Mouse (Mus musculus) heart, postnatal 25 days (tissue): ENCODE results near the gene Samd13. TPM values are rescaled to one million over a fixed set of nuclear protein-coding genes. Genes with fewer than 3 reads are reported as not detected.

ENCODE experiments used
- DNase-seq: peaks from one replicate; pipeline ENCODE4 v3.0.0; 2022; ENCODE audit warnings: low spot score
- intact Hi-C: fragments of 180-260 bp; cut with DNase I; formaldehyde crosslinking; loops from one replicate; pipeline ENCODE4 v1.15.1; 2025
- total RNA-seq, 2 experiments: library from RNA; stranded (reverse); gene quantifications; 2 replicates each; pipeline ENCODE4 v1.2.3; 2021

The Samd13 gene
- 1 to 10 TPM; 2.5 to 2.9 TPM for total RNA-seq

GRCm38 (mm10) chr3:146684811-146685675 is at the start of gene Samd13:
Samd13 (minus strand) TSS chr3:146685592.
- intact Hi-C loops, result loop anchor here (5.0 kb wide), 1 partner anchor 47 kb away; no protein-coding TSS in a partner anchor
- peak; percentile 43 for DNase-seq

- intact Hi-C loops, result loop anchor here (5.0 kb wide), 1 partner anchor 44 kb away; the partner anchor contains the start of gene Samd13
- DNase-seq, result no peak
Measured at GRCm38 (mm10) chr3:146731499-146731898, 46.1 kb upstream of the Samd13 start.

- intact Hi-C loops, result no loop called here
Measured at GRCm38 (mm10) chr3:146723037-146723436, 37.6 kb upstream of the Samd13 start.

GRCm38 (mm10) chr3:146719696-146720095 is 34.3 kb upstream of the Samd13 start:
- intact Hi-C loops, result no loop called here
- DNase-seq, result no peak

More at GRCm38 (mm10) chr3:146723037-146723436, 37.6 kb upstream of the Samd13 start:
- DNase-seq, result no peak

- intact Hi-C loops, result no loop called here
- DNase-seq, result no peak
Measured at GRCm38 (mm10) chr3:146718251-146718650, 32.9 kb upstream of the Samd13 start.

- no peak for DNase-seq
- intact Hi-C loops, result no loop called here
Measured at GRCm38 (mm10) chr3:146712305-146712704, 26.9 kb upstream of the Samd13 start.

GRCm38 (mm10) chr3:146711559-146711958 is 26.2 kb upstream of the Samd13 start:
- DNase-seq, result no peak
- intact Hi-C loops, result no loop called here

- no peak for DNase-seq
- intact Hi-C loops, result no loop called here
Measured at GRCm38 (mm10) chr3:146711084-146711483, 25.7 kb upstream of the Samd13 start.

GRCm38 (mm10) chr3:146709086-146709485 is 23.7 kb upstream of the Samd13 start:
- DNase-seq, result no peak
- intact Hi-C loops, result no loop called here

GRCm38 (mm10) chr3:146708381-146708780 is 23.0 kb upstream of the Samd13 start:
- intact Hi-C loops, result no loop called here
- DNase-seq, result no peak

- intact Hi-C loops, result no loop called here
- no peak for DNase-seq
Measured at GRCm38 (mm10) chr3:146704099-146704498, 18.7 kb upstream of the Samd13 start.

GRCm38 (mm10) chr3:146700051-146700450 is 14.7 kb upstream of the Samd13 start:
- DNase-seq, result no peak
- intact Hi-C loops, result no loop called here

GRCm38 (mm10) chr3:146698982-146699381 is 13.6 kb upstream of the Samd13 start:
- no peak for DNase-seq
- intact Hi-C loops, result no loop called here

GRCm38 (mm10) chr3:146692547-146692946 is 7.2 kb upstream of the Samd13 start:
- DNase-seq, result no peak
- intact Hi-C loops, result no loop called here

- intact Hi-C loops, result loop anchor here (5.0 kb wide), 1 partner anchor 45 kb away; no protein-coding TSS in a partner anchor
- no peak for DNase-seq
Measured at GRCm38 (mm10) chr3:146687121-146687725, 1.8 kb upstream of the Samd13 start.

GRCm38 (mm10) chr3:146686428-146686827 is 1.0 kb upstream of the Samd13 start:
- intact Hi-C loops, result loop anchor here (5.0 kb wide), 1 partner anchor 46 kb away; no protein-coding TSS in a partner anchor
- no peak for DNase-seq

- intact Hi-C loops, result no loop called here
- no peak for DNase-seq
Measured at GRCm38 (mm10) chr3:146683095-146683494, 2.3 kb downstream of the Samd13 start.

- intact Hi-C loops, result no loop called here
- DNase-seq, result peak; percentile 20
Measured at GRCm38 (mm10) chr3:146682140-146682651, 3.2 kb downstream of the Samd13 start.

- intact Hi-C loops, result no loop called here
- no peak for DNase-seq
Measured at GRCm38 (mm10) chr3:146681696-146682095, 3.7 kb downstream of the Samd13 start.

- DNase-seq, result no peak
- intact Hi-C loops, result no loop called here
Measured at GRCm38 (mm10) chr3:146680625-146681024, 4.8 kb downstream of the Samd13 start.

- no peak for DNase-seq
- intact Hi-C loops, result no loop called here
Measured at GRCm38 (mm10) chr3:146679646-146680045, 5.7 kb downstream of the Samd13 start.
